Mouse (Mus musculus) testis, adult 10 weeks (tissue): Measurements from ENCODE around the gene Olfr145. TPM values are rescaled to one million over a fixed set of nuclear protein-coding genes. Genes with fewer than 3 reads are reported as not detected.

Experiments
- polyA plus RNA-seq: library from polyadenylated mRNA; stranded (reverse); fragments of 350-450 nt; fragmentation: Illumina TruSeq; extraction: RNeasy Lipid Tissue Mini Kit (QIAGEN cat#74804); gene quantifications from one replicate; pipeline ENCODE4 v1.2.3, GENCODE M21; 2014; ENCODE audit warnings: low read depth, low replicate concordance

Olfr145 gene
- polyA plus RNA-seq = not detected

DNA sequence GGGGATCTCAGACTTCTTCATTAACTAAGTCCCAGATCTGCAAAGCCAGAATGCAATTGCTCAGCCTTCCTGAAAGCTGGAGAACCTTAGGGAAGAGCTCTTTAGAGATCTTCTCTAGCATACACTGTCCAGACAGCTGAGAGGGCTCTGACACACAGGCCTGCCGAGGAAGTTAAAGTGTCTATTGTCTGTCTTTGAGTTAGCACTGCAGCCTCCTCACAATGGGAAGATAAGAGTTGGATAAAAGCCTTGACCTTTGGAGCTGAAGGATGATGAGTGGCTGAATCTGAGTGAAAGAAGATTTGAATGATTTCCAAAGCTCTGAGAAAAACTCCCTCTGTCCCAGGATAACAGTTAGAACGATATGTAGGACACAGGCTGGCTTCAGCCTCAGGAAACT, at the start of gene Olfr145:
Olfr145 (plus strand) TSS at position 64 of the 400 bp plus-strand sequence.

DNA sequence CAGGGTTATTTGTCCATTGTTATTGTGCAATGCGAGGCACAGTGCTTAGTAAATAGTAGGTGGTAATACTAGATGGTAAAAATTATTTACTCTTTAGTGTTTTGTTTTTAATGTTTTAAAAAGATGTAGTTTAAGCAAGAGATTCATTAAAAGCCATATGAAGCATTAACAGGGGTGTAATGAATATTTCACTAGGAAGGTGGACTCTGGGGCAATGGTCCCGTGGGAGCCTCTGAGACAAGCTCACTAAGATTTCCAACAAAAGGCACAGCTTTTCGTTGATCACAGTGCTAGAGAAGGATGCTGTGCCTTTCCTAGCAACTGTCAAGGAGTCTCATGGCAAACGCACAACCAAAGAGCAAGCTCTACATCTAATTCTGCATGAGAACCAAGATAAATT, 42.6 kb upstream of the Olfr145 start, which contains the start of gene Olfr877:
Olfr877 (plus strand) TSS at position 301 of the 400 bp plus-strand sequence.

DNA sequence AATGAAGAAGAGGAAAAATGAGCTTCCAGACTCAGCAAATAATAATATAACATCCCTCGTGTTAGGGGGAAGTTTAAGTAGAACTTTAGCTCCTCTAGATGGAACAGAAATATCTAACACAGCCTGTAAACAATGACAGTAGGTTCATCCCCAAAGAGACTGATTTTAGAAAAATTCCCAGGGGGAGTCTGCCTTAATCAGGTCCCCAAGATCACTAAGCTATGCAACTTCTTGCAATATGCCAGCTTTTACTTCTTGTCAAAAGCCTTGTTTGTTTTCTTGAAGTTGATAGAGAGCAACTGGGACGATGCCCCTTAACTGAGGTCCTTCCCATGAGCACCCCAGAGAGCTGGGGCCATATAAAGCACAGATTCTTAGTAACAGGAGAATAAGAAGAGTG, 21.0 kb downstream of the Olfr145 start, which contains the start of gene Olfr878:
Olfr878 (plus strand) TSS at position 301 of the 400 bp plus-strand sequence.

Other genes starting within 250 kb of the Olfr145 start
- 57.5 TPM for gene Tbrg1, start 239.4 kb upstream of the Olfr145 start, polyA plus RNA-seq
- gene Panx3, start 227.5 kb upstream of the Olfr145 start, polyA plus RNA-seq = 0.91 TPM
- not detected for gene Olfr160, start 180.5 kb upstream of the Olfr145 start, polyA plus RNA-seq
- gene Olfr874, start 151.6 kb upstream of the Olfr145 start, polyA plus RNA-seq = 0.63 TPM
- 0.36 TPM for gene Olfr875, start 124.9 kb upstream of the Olfr145 start, polyA plus RNA-seq
- gene Olfr876, start 93.7 kb upstream of the Olfr145 start, polyA plus RNA-seq = not detected
- not detected for gene Olfr877, start 42.5 kb upstream of the Olfr145 start, polyA plus RNA-seq
- gene Olfr878, start 21.1 kb downstream of the Olfr145 start, polyA plus RNA-seq = not detected
- not detected for gene Olfr881, start 95.1 kb downstream of the Olfr145 start, polyA plus RNA-seq
- not detected for gene Olfr883, start 129.1 kb downstream of the Olfr145 start, polyA plus RNA-seq
- gene Olfr884, start 149.8 kb downstream of the Olfr145 start, polyA plus RNA-seq = not detected
- gene Olfr885, start 164.6 kb downstream of the Olfr145 start, polyA plus RNA-seq = not detected
- 0.03 TPM for gene Olfr887, start 187.3 kb downstream of the Olfr145 start, polyA plus RNA-seq
- not detected for gene Olfr888, start 211.4 kb downstream of the Olfr145 start, polyA plus RNA-seq
- gene Olfr889, start 218.5 kb downstream of the Olfr145 start, polyA plus RNA-seq = not detected
- not detected for gene Olfr890, start 245.8 kb downstream of the Olfr145 start, polyA plus RNA-seq